Mouse (Mus musculus) common myeloid progenitor, adult 5-6 weeks (primary cell): ENCODE measurements around the gene Shoc2. TPM values are rescaled to one million over a fixed set of nuclear protein-coding genes. Genes with fewer than 3 reads are reported as not detected.

Experiments used
- ATAC-seq: replicated peaks from 2 replicates; pipeline ENCODE4 v1.8.0; 2016; ENCODE audit warnings: low read depth, mild to moderate bottlenecking, moderate TSS enrichment, inconsistent platforms; ENCODE audit not compliant: poor library complexity, severe bottlenecking
- total RNA-seq: library from RNA; stranded (forward); fragments of 200-1000, 187-1606 nt; gene quantifications from 2 replicates; pipeline ENCODE4 v1.2.3, GENCODE M21; 2017

The Shoc2 gene
- total RNA-seq, 1 experiment from 2014 or later, result 54.7 TPM

- ATAC-seq, result no peak
Observed at GRCm38 (mm10) chr19:54072233-54072800, 128.2 kb downstream of the Shoc2 start.

- no peak for ATAC-seq
Observed at GRCm38 (mm10) chr19:54076362-54077349, 132.6 kb downstream of the Shoc2 start.

GRCm38 (mm10) chr19:54081303-54081702 lies 137.2 kb downstream of the Shoc2 start:
- no peak for ATAC-seq

GRCm38 (mm10) chr19:54081716-54082165 lies 137.6 kb downstream of the Shoc2 start:
- no peak for ATAC-seq

Other genes with a start within 250 kb of the Shoc2 start
- gene Pdcd4, start 52.1 kb upstream of the Shoc2 start, total RNA-seq, result 372 and 408 TPM in 2 replicates
- gene Bbip1, start 321 bp downstream of the Shoc2 start, total RNA-seq, result 34.9 and 36.0 TPM in 2 replicates
- 0.32 and 0.49 TPM in 2 replicates for gene Adra2a, start 99.8 kb downstream of the Shoc2 start, total RNA-seq